Mouse (Mus musculus): ENCODE measurements at regions not wholly inside any gene's neighbourhood (a gene's known extent, or its start where the extent isn't known, plus 50 kb on each side); places are given as distances from the start of the nearest gene placed in this dataset.

- Histone ChIP-seq H3K4me1 (ENCODE audit: control insufficient read depth, insufficient read depth, low read length) (no peaks in the 10 kb centered on the region), H3K27ac (ENCODE audit: low read depth, low read length) (no peak overlapping the region), H3K36me3 (ENCODE audit: control insufficient read depth, insufficient read depth, low read length) (no peaks in the 10 kb centered on the region), H3K4me3 (ENCODE audit: low read depth, low read length) (no peak overlapping the region), H3K9me3 (ENCODE audit: control insufficient read depth, low read length) (no peaks in the 10 kb centered on the region), H3K4me2 (ENCODE audit: low read depth) (no peak overlapping the region), H3K27me3 (ENCODE audit: control insufficient read depth, insufficient read depth, low read length) (no peaks in the 10 kb centered on the region), H3K9ac (ENCODE audit: low read length) (no peak overlapping the region)
- ATAC-seq (ENCODE audit: insufficient read depth, low FRiP score, low TSS enrichment), result no peak
- no peak for DNase-seq (ENCODE audit: low spot score)
- WGBS, result 71% methylated on average over 5 of the region's 5 CpGs
Observed at GRCm38 (mm10) chr5:119359709-119360108, 310.8 kb upstream of the Tbx3 start.

GRCm38 (mm10) chr5:119360351-119360750, 310.1 kb upstream of the Tbx3 start:
- H3K27me3 ChIP-seq (ENCODE audit: control insufficient read depth, insufficient read depth, low read length), result no peaks in the 10 kb centered on the region
- no peaks in the 10 kb centered on the region for H3K4me1 ChIP-seq (ENCODE audit: control insufficient read depth, insufficient read depth, low read length)
- no peaks in the 10 kb centered on the region for H3K36me3 ChIP-seq (ENCODE audit: control insufficient read depth, insufficient read depth, low read length)
- DNase-seq (ENCODE audit: low spot score) (no peak), ATAC-seq (ENCODE audit: insufficient read depth, low FRiP score, low TSS enrichment) (no peak)
- H3K9me3 ChIP-seq (ENCODE audit: control insufficient read depth, low read length), result no peaks in the 10 kb centered on the region
- no peak overlapping the region for H3K9ac ChIP-seq (ENCODE audit: low read length)
- 87% methylated on average over 2 of the region's 2 CpGs for WGBS
- H3K4me3 ChIP-seq (ENCODE audit: low read depth, low read length), result no peak overlapping the region
- no peak overlapping the region for H3K4me2 ChIP-seq (ENCODE audit: low read depth)
- no peak overlapping the region for H3K27ac ChIP-seq (ENCODE audit: low read depth, low read length)

- Histone ChIP-seq H3K4me2 (ENCODE audit: low read depth) (no peak overlapping the region), H3K9ac (ENCODE audit: low read length) (no peak overlapping the region), H3K4me1 (ENCODE audit: control insufficient read depth, insufficient read depth, low read length) (no peaks in the 10 kb centered on the region), H3K9me3 (ENCODE audit: control insufficient read depth, low read length) (no peaks in the 10 kb centered on the region), H3K4me3 (ENCODE audit: low read depth, low read length) (no peak overlapping the region), H3K27ac (ENCODE audit: low read depth, low read length) (no peak overlapping the region), H3K36me3 (ENCODE audit: control insufficient read depth, insufficient read depth, low read length) (no peaks in the 10 kb centered on the region), H3K27me3 (ENCODE audit: control insufficient read depth, insufficient read depth, low read length) (no peaks in the 10 kb centered on the region)
- no peak for ATAC-seq (ENCODE audit: insufficient read depth, low FRiP score, low TSS enrichment)
- no peak for DNase-seq (ENCODE audit: low spot score)
- WGBS, result 81% methylated on average over 6 of the region's 6 CpGs
Observed at GRCm38 (mm10) chr5:119361406-119362044, 308.9 kb upstream of the Tbx3 start.

- WGBS, result 83% methylated on average over 12 of the region's 12 CpGs
- Histone ChIP-seq H3K36me3 (ENCODE audit: control insufficient read depth, insufficient read depth, low read length) (no peaks in the 10 kb centered on the region), H3K4me2 (ENCODE audit: low read depth) (no peak overlapping the region), H3K4me3 (ENCODE audit: low read depth, low read length) (no peak overlapping the region), H3K9me3 (ENCODE audit: control insufficient read depth, low read length) (no peaks in the 10 kb centered on the region), H3K27ac (ENCODE audit: low read depth, low read length) (no peak overlapping the region), H3K4me1 (ENCODE audit: control insufficient read depth, insufficient read depth, low read length) (no peaks in the 10 kb centered on the region), H3K9ac (ENCODE audit: low read length) (no peak overlapping the region), H3K27me3 (ENCODE audit: control insufficient read depth, insufficient read depth, low read length) (no peaks in the 10 kb centered on the region)
- DNase-seq (ENCODE audit: low spot score) (no peak), ATAC-seq (ENCODE audit: insufficient read depth, low FRiP score, low TSS enrichment) (no peak)
Observed at GRCm38 (mm10) chr5:119362452-119362851, 308.0 kb upstream of the Tbx3 start.

- no peak for DNase-seq (ENCODE audit: low spot score)
- 76% methylated on average over 4 of the region's 4 CpGs for WGBS
Observed at GRCm38 (mm10) chr5:119364250-119364649, 306.2 kb upstream of the Tbx3 start.

GRCm38 (mm10) chr5:119365157-119365556, 305.3 kb upstream of the Tbx3 start:
- 84% methylated on average over 6 of the region's 6 CpGs for WGBS

More at GRCm38 (mm10) chr5:119364250-119364649, 306.2 kb upstream of the Tbx3 start:
- Histone ChIP-seq H3K27me3 (ENCODE audit: control insufficient read depth, insufficient read depth, low read length) (no peaks in the 10 kb centered on the region), H3K36me3 (ENCODE audit: control insufficient read depth, insufficient read depth, low read length) (no peaks in the 10 kb centered on the region), H3K4me1 (ENCODE audit: control insufficient read depth, insufficient read depth, low read length) (no peaks in the 10 kb centered on the region), H3K4me3 (ENCODE audit: low read depth, low read length) (no peak overlapping the region), H3K9me3 (ENCODE audit: control insufficient read depth, low read length) (no peaks in the 10 kb centered on the region), H3K9ac (ENCODE audit: low read length) (no peak overlapping the region), H3K27ac (ENCODE audit: low read depth, low read length) (no peak overlapping the region), H3K4me2 (ENCODE audit: low read depth) (no peak overlapping the region)
- ATAC-seq (ENCODE audit: insufficient read depth, low FRiP score, low TSS enrichment), result no peak

GRCm38 (mm10) chr5:119366296-119366695, 304.2 kb upstream of the Tbx3 start:
- no peak overlapping the region for H3K4me3 ChIP-seq (ENCODE audit: low read depth, low read length)
- no peak overlapping the region for H3K27ac ChIP-seq (ENCODE audit: low read depth, low read length)
- no peaks in the 10 kb centered on the region for H3K27me3 ChIP-seq (ENCODE audit: control insufficient read depth, insufficient read depth, low read length)
- WGBS, result 45% methylated on average over 5 of the region's 5 CpGs
- H3K36me3 ChIP-seq (ENCODE audit: control insufficient read depth, insufficient read depth, low read length), result no peaks in the 10 kb centered on the region
- peaks cover 6% of the 10 kb centered on the region; the same call in 1 of the 2 replicates for H3K4me1 ChIP-seq (ENCODE audit: control insufficient read depth, insufficient read depth, low read length)
- no peaks in the 10 kb centered on the region for H3K9me3 ChIP-seq (ENCODE audit: control insufficient read depth, low read length)
- H3K9ac ChIP-seq (ENCODE audit: low read length), result no peak overlapping the region
- H3K4me2 ChIP-seq (ENCODE audit: low read depth), result no peak overlapping the region
- DNase-seq (ENCODE audit: low spot score) (no peak), ATAC-seq (ENCODE audit: insufficient read depth, low FRiP score, low TSS enrichment) (no peak)

More at GRCm38 (mm10) chr5:119365157-119365556, 305.3 kb upstream of the Tbx3 start:
- no peak overlapping the region for H3K27ac ChIP-seq (ENCODE audit: low read depth, low read length)
- H3K4me1 ChIP-seq (ENCODE audit: control insufficient read depth, insufficient read depth, low read length), result no peaks in the 10 kb centered on the region
- no peaks in the 10 kb centered on the region for H3K27me3 ChIP-seq (ENCODE audit: control insufficient read depth, insufficient read depth, low read length)
- no peaks in the 10 kb centered on the region for H3K9me3 ChIP-seq (ENCODE audit: control insufficient read depth, low read length)
- DNase-seq (ENCODE audit: low spot score) (no peak), ATAC-seq (ENCODE audit: insufficient read depth, low FRiP score, low TSS enrichment) (no peak)
- no peak overlapping the region for H3K4me2 ChIP-seq (ENCODE audit: low read depth)
- no peak overlapping the region for H3K4me3 ChIP-seq (ENCODE audit: low read depth, low read length)
- no peaks in the 10 kb centered on the region for H3K36me3 ChIP-seq (ENCODE audit: control insufficient read depth, insufficient read depth, low read length)
- H3K9ac ChIP-seq (ENCODE audit: low read length), result no peak overlapping the region

- no peak overlapping the region for H3K9ac ChIP-seq (ENCODE audit: low read length)
- H3K27ac ChIP-seq (ENCODE audit: low read depth, low read length), result no peak overlapping the region
- no peaks in the 10 kb centered on the region; the same call in 1 of the 2 replicates for H3K27me3 ChIP-seq (ENCODE audit: control insufficient read depth, insufficient read depth, low read length)
- no peaks in the 10 kb centered on the region for H3K36me3 ChIP-seq (ENCODE audit: control insufficient read depth, insufficient read depth, low read length)
- ATAC-seq (ENCODE audit: insufficient read depth, low FRiP score, low TSS enrichment), result no peak
- peak overlapping the region; percentile 20 for H3K4me2 ChIP-seq (ENCODE audit: low read depth)
- peaks cover 6% of the 10 kb centered on the region; the same call in 1 of the 2 replicates for H3K4me1 ChIP-seq (ENCODE audit: control insufficient read depth, insufficient read depth, low read length)
- no peaks in the 10 kb centered on the region for H3K9me3 ChIP-seq (ENCODE audit: control insufficient read depth, low read length)
- no peak overlapping the region for H3K4me3 ChIP-seq (ENCODE audit: low read depth, low read length)
- WGBS, result 56% methylated on average over 12 of the region's 12 CpGs
- no peak for DNase-seq (ENCODE audit: low spot score)
Observed at GRCm38 (mm10) chr5:119370481-119370880, 300.0 kb upstream of the Tbx3 start.

- Histone ChIP-seq H3K9me3 (ENCODE audit: control insufficient read depth, low read length) (no peaks in the 10 kb centered on the region), H3K27me3 (ENCODE audit: control insufficient read depth, insufficient read depth, low read length) (no peaks in the 10 kb centered on the region; the same call in 1 of the 2 replicates), H3K27ac (ENCODE audit: low read depth, low read length) (no peak overlapping the region), H3K9ac (ENCODE audit: low read length) (no peak overlapping the region), H3K4me2 (ENCODE audit: low read depth) (peak overlapping the region; percentile 20), H3K36me3 (ENCODE audit: control insufficient read depth, insufficient read depth, low read length) (no peaks in the 10 kb centered on the region), H3K4me3 (ENCODE audit: low read depth, low read length) (no peak overlapping the region), H3K4me1 (ENCODE audit: control insufficient read depth, insufficient read depth, low read length) (peaks cover 6% of the 10 kb centered on the region; the same call in 1 of the 2 replicates)
- no peak for ATAC-seq (ENCODE audit: insufficient read depth, low FRiP score, low TSS enrichment)
- DNase-seq (ENCODE audit: low spot score), result peak; percentile 24
- 29% methylated on average over 16 of the region's 16 CpGs for WGBS
Observed at GRCm38 (mm10) chr5:119370931-119371330, 299.5 kb upstream of the Tbx3 start.

Measured in neural tube, embryonic 11.5 days (tissue).